Mouse (Mus musculus) duodenum, adult 2 months (tissue): ENCODE results near the gene Bicd1. TPM values are rescaled to one million over a fixed set of nuclear protein-coding genes. Genes with fewer than 3 reads are reported as not detected.

Experiments used
- polyA plus RNA-seq: library from polyadenylated mRNA; depleted of rRNA; stranded (reverse); fragments of >200 nt; gene quantifications from 2 replicates; pipeline ENCODE4 v1.2.3, GENCODE M21; 2012; ENCODE audit warnings: low replicate concordance; rRNA removed

The Bicd1 gene
- 0.15 and 0.30 TPM in 2 replicates for polyA plus RNA-seq

DNA sequence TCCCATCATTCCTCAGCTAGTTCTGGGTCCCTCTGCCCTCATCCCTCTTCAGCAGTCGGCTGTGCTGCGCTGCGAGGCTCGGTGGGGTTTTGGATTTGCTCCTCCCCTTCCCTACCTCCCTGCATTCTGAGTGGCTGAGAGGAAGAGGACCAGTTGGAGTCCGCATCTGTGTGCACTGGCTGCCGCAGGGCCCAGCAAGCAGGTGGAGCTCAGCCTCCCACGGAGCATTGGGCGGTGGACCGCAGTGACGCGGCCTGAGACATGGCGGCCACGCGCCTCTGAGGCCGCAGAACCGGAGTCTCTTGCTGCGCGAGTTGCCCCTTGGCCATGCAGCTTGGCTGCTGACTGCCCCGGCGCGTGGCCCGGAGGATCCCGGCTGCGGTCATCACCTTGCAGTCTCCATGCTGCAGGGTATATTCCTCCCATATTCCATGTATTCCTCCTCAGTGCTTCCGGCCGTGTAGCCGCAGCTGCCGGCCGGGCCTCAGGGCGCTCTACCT, at the start of gene Bicd1:
Bicd1 (plus strand) TSS at position 54 of the 500 bp plus-strand sequence.

Other genes with a start within 250 kb of the Bicd1 start
- 6.8 and 8.6 TPM in 2 replicates for gene Amn1, start 220.2 kb upstream of the Bicd1 start, polyA plus RNA-seq
- 3.2 and 4.4 TPM in 2 replicates for gene Resf1, start 99.5 kb upstream of the Bicd1 start, polyA plus RNA-seq